Mouse (Mus musculus): ENCODE measurements around the gene Serp1.

Serp1 gene

GRCm38 (mm10) chr3:58525652-58526407, at the start of gene Serp1, which contains the start of gene Eif2a:
Gene Serp1 (minus strand): TSS chr3:58525892.
Gene Eif2a (plus strand): TSS chr3:58525821.
- DNase-seq (ENCODE audit: low read depth, low spot score), result peak; percentile 98

- no peak for DNase-seq (ENCODE audit: low read depth, low spot score)
Measured at GRCm38 (mm10) chr3:58570821-58571220, 45.1 kb upstream of the Serp1 start.

DNA sequence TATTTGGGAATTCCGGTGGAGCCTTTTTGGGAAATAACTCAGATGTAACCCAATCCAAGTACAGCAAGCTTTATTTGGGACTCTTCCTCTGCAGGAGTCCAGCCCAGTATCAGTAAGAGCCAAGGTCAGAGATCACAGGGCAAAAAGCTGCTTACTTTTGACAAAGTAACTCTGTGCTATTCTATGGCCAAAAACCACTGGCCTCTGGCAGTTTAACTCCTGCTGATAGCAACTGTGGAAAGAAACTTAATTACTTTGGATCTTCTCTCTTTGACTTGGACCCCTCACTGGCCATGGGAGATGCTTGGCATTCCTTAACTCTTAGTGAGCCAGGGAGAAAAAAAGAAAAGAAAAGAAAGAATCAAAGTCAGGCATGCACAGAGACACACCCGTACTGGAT, 35.7 kb upstream of the Serp1 start:
- DNase-seq (ENCODE audit: low read depth, low spot score), result no peak

DNA sequence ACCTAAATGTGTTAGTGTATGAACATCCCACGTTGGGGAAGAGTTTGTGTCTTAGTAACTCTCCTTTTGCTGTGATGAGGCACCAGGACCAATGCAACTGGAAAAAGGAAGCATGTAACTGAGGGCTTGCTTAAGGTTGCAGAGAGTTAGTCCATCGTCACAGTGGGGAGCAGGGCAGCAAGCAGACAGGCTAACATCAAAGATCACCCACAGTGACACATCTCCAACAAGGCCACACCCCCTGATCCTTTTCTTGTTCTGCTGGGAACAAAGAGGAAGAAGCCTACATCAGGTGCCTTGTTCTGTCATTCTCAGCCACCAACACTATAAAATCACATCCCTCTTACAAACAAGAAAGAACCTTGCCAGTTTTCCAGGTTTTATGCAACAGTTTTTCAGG, 34.2 kb upstream of the Serp1 start:
- DNase-seq (ENCODE audit: low read depth, low spot score), result no peak

- no peak for DNase-seq (ENCODE audit: low read depth, low spot score)
Measured at GRCm38 (mm10) chr3:58556649-58557048, 31.0 kb upstream of the Serp1 start.

DNA sequence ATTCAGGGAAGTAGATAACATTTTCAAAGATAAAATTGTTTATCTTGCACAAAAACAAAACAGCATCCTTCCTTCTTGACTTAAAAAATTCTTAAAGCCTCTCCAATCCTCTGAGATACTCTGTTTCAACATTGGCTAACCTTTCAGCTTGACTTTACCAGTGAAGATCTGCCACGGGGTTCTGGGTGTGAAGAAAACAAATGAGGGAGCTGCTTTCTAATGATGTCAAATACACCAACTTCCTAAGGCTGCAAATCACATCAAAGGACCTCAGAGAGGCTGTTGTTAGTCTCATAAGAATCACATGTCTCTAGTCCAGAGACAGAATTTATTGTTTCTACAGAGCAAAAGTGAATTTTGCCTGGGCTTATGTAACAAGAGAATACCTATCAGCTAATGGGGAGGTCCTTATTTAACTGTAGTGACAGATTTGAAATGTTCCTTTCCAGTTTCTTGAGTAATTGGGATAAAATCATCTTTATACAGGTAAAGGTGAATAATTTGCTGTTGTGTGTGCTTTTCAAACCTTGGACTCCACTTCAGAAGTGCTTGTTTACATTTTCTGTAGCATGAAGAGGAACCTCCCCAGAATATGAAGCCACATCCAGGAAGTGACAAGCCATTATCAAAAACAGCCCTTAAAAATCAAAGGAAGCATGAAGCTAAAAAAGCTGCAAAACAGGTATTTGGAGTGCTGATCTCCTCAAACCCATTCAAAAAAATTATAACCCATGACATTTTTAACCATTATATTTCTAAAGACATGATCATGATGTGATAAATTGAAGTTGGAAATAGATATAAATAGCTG, 26.5 kb upstream of the Serp1 start:
- no peak for DNase-seq (ENCODE audit: low read depth, low spot score)

- DNase-seq (ENCODE audit: low read depth, low spot score), result no peak
Measured at GRCm38 (mm10) chr3:58536573-58536972, 10.9 kb upstream of the Serp1 start.

- no peak for DNase-seq (ENCODE audit: low read depth, low spot score)
Measured at GRCm38 (mm10) chr3:58526408-58526737, 681 bp upstream of the Serp1 start.

- DNase-seq (ENCODE audit: low read depth, low spot score), result no peak
Measured at GRCm38 (mm10) chr3:58525166-58525565, 526 bp downstream of the Serp1 start.

DNA sequence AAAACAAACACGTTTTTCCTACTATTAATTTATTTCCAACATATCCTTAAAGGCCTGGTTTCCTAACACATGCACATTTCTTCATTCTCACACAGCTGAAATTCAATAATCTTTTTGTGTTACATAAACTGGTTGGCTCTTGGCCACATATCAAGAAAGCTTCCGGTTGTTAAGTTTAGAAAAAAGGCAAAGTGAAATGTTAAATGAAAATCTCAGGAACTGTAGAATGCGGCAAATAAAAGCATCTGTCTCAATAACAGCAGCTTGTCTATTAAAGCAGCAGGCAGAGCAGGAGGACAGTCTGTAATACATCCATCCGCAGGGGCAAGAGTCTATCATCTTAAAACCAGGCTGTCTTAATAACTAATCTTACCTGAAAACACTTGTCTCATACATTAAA, 1.4 kb downstream of the Serp1 start:
- DNase-seq (ENCODE audit: low read depth, low spot score), result no peak

- no peak for DNase-seq (ENCODE audit: low read depth, low spot score)
Measured at GRCm38 (mm10) chr3:58523386-58523785, 2.3 kb downstream of the Serp1 start.

DNA sequence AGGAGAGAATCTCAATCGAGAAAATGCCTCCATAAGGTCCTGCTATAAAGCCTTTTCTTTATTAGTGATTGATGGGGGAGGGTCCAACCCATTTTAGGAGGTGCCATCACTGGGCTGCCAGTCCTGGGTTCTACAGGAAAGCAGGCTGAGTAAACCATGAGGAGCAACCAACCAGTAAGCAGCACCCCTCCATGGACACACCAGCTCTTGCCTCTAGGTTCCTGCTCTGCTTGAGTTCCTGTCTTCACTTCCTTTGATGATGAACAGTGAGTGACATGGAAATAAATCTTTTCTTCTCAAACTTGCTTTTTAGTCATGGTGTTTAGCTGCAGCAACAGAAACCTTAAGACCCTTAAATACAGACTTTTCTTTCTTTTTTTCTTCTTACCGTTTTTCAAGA, 4.3 kb downstream of the Serp1 start:
- DNase-seq (ENCODE audit: low read depth, low spot score), result no peak

DNA sequence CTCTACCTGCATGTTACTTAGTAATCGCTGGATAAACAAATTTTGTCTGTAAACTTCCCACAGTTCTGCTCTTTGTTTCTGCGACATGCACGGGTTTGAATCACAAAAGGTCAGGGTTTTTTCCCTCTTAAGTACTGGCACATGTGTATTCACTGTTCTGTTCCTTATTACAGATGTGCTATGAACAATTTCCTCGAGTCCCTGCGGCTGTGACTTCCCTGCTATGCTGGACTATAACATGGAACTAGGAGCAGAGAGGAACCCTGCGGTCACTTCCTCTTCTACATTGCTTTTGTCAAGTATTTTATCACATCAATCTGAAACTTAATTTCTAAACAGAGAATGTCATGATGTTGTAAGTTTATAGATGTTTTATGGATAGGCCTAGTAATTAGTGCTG, 5.4 kb downstream of the Serp1 start:
- no peak for DNase-seq (ENCODE audit: low read depth, low spot score)

- no peak for DNase-seq (ENCODE audit: low read depth, low spot score)
Measured at GRCm38 (mm10) chr3:58519536-58519935, 6.2 kb downstream of the Serp1 start.

- DNase-seq (ENCODE audit: low read depth, low spot score), result no peak
Measured at GRCm38 (mm10) chr3:58518962-58519361, 6.7 kb downstream of the Serp1 start.

DNA sequence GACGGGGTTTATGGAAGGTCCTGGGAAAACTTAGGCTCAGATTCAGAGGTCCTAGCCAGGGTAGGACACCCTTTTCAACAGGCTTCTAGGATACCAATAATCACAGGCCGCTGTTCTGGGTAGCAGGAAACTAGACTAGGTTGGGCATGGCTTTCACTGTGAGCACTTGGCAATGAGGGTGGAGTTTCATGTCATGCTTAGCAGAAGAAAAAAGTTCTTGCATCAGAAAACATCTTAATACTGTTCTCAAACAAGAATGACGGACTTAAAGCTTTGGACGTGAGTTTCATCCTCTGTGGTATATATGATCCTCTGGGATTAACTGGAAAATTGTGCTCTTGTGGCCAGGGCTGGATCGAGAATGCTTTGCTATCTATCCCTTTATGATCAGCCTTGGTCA, 7.9 kb downstream of the Serp1 start:
- no peak for DNase-seq (ENCODE audit: low read depth, low spot score)

DNA sequence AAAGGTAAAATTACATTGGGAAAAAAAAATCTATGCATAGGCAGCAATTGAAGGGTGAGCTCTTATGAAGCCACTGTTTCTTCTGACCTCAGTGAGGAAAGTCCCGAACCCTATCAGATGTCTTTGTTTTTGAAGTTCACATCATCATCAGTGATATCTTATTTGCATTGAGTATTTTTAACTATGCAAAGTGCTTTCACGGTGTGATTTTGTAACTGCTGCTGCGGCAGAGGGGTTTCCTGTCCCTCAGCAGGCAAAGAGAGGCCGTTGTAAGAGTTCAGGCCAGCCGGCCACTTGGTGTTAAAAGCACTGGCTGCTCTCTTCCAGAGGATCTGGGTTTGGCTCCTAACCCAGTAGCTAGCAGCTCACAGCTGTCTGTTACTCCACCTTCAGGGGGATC, 8.4 kb downstream of the Serp1 start:
- no peak for DNase-seq (ENCODE audit: low read depth, low spot score)

DNA sequence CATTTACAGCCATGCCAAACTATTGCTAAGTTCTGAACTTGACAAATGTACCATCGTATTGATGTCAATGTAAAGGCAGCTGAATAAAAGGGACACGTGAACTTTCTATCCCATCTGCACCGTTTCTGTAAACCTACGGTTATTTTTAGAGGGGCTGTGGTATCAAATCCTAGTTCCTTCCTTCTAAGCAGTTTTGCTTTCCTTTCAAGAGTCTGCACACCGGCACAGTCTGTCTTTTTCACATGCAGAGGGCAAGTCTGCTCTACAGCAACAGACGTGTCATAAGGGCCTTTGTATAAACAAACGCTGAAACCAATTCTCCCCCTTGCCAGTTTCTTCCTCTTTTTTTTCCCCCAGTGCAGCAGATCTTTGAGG, 9.1 kb downstream of the Serp1 start:
- DNase-seq (ENCODE audit: low read depth, low spot score), result no peak

- no peak for DNase-seq (ENCODE audit: low read depth, low spot score)
Measured at GRCm38 (mm10) chr3:58515947-58516601, 9.6 kb downstream of the Serp1 start.

DNA sequence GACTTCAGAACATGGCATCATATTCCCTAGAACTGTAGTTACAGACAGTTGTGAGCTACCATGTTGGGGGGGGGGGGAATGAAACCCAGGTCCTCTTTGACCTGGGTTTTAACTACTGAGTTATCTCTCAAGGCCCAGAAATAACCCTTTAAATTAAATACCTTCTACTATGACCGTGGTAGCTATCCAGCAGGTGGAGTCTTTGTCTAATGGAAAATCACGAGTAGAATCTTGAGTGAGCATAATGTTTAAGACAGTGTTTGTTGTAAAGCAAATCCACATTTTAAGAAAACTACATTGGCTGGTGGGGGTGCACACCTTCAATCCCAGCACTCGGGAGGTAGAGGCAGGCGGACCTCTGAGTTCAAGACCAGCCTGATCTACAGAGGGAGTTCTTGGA, 12.2 kb downstream of the Serp1 start:
- no peak for DNase-seq (ENCODE audit: low read depth, low spot score)

DNA sequence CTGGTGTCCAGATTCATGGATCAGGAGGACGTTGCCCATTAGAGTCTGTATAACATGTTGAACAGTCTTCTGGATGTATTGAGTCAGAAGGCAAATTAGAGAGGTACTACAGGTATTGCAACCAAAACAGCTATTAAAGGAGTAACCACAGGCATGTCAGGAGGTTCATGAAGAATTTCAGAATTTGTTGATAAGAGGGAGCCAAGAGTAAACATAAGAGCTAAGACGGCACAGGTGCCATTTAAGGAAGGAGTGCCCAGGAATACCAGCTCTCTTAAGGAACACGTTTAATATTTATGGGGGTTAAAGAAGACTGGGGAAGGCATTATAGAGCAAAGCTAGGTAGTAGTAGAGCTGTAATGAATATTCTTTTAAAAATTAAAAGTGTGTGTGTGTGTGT, 13.0 kb downstream of the Serp1 start:
- no peak for DNase-seq (ENCODE audit: low read depth, low spot score)

DNA sequence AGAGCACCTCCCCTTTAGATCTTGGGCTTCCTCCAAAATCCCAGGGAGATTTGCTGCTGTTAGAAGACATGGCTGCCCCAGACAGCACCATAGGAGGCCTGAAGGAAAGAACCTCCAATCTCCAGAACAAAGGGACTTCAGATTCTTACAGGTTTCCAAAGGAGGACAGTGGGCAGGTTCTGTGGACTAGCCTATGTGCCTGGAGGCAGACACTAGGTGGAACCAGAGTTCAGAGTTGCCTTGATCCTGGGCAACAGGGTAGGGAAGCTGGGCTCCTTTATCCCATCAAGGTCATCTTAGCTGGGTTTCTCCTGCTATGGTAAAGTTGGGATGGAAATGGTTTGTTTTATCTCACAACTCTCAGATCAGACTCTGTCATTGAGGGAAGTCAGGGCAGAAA, 14.1 kb downstream of the Serp1 start:
- DNase-seq (ENCODE audit: low read depth, low spot score), result no peak

Measured in telencephalon, adult 2 months (tissue).